Mouse (Mus musculus): ENCODE measurements at regions not wholly inside any gene's neighbourhood (a gene's known extent, or its start where the extent isn't known, plus 50 kb on each side); places are given as distances from the start of the nearest gene placed in this dataset.
A peak's percentile ranks its signal among the peaks of the same experiment; 100 is the strongest.

- Histone ChIP-seq H3K27me3 (ENCODE audit: insufficient read depth, low read length) (no peaks in the 10 kb centered on the region), H3K27ac (no peak overlapping the region), H3K4me1 (ENCODE audit: insufficient read depth, low read length) (no peaks in the 10 kb centered on the region), H3K4me2 (ENCODE audit: low read depth, low read length) (no peak overlapping the region), H3K4me3 (ENCODE audit: low read length) (no peak overlapping the region), H3K9me3 (ENCODE audit: low read length) (no peaks in the 10 kb centered on the region), H3K9ac (replicated peaks; ENCODE audit: low read length) (no peak overlapping the region), H3K36me3 (ENCODE audit: insufficient read depth, low read length) (no peaks in the 10 kb centered on the region)
- TF ChIP-seq CTCF (IDR thresholded peaks at IDR 0.05; ENCODE audit: low read depth) = no peak
- 58% methylated on average over 5 of the region's 5 CpGs for WGBS
- DNase-seq (ENCODE audit: low spot score) = no peak
- ATAC-seq = no peak
Measured at GRCm38 (mm10) chr13:26714056-26714455, 55.9 kb downstream of the Hdgfl1 start.

GRCm38 (mm10) chr13:26699062-26699684 is 70.8 kb downstream of the Hdgfl1 start:
- no peak overlapping the region for H3K4me2 ChIP-seq (ENCODE audit: low read depth, low read length)
- no peaks in the 10 kb centered on the region for H3K9me3 ChIP-seq (ENCODE audit: low read length)
- no peaks in the 10 kb centered on the region for H3K4me1 ChIP-seq (ENCODE audit: insufficient read depth, low read length)
- no peak overlapping the region for H3K27ac ChIP-seq
- no peaks in the 10 kb centered on the region for H3K36me3 ChIP-seq (ENCODE audit: insufficient read depth, low read length)
- H3K4me3 ChIP-seq (ENCODE audit: low read length) = no peak overlapping the region
- no peak for TF ChIP-seq CTCF (IDR thresholded peaks at IDR 0.05; ENCODE audit: low read depth)
- ATAC-seq (peak; percentile 79; the same call in 1 of the 2 replicates), DNase-seq (ENCODE audit: low spot score) (peak; percentile 41)
- no peaks in the 10 kb centered on the region for H3K27me3 ChIP-seq (ENCODE audit: insufficient read depth, low read length)
- H3K9ac ChIP-seq (replicated peaks; ENCODE audit: low read length) = no peak overlapping the region
- WGBS = 23% methylated on average over 4 of the region's 4 CpGs

- no peaks in the 10 kb centered on the region for H3K36me3 ChIP-seq (ENCODE audit: insufficient read depth, low read length)
- no peak overlapping the region for H3K27ac ChIP-seq
- H3K4me2 ChIP-seq (ENCODE audit: low read depth, low read length) = no peak overlapping the region
- H3K9me3 ChIP-seq (ENCODE audit: low read length) = no peaks in the 10 kb centered on the region
- H3K4me3 ChIP-seq (ENCODE audit: low read length) = no peak overlapping the region
- H3K27me3 ChIP-seq (ENCODE audit: insufficient read depth, low read length) = no peaks in the 10 kb centered on the region
- WGBS = 49% methylated on average over 2 of the region's 2 CpGs
- TF ChIP-seq CTCF (IDR thresholded peaks at IDR 0.05; ENCODE audit: low read depth) = no peak
- H3K9ac ChIP-seq (replicated peaks; ENCODE audit: low read length) = no peak overlapping the region
- ATAC-seq (no peak), DNase-seq (ENCODE audit: low spot score) (no peak)
- no peaks in the 10 kb centered on the region for H3K4me1 ChIP-seq (ENCODE audit: insufficient read depth, low read length)
Measured at GRCm38 (mm10) chr13:26659471-26659870, 110.5 kb downstream of the Hdgfl1 start.

DNA sequence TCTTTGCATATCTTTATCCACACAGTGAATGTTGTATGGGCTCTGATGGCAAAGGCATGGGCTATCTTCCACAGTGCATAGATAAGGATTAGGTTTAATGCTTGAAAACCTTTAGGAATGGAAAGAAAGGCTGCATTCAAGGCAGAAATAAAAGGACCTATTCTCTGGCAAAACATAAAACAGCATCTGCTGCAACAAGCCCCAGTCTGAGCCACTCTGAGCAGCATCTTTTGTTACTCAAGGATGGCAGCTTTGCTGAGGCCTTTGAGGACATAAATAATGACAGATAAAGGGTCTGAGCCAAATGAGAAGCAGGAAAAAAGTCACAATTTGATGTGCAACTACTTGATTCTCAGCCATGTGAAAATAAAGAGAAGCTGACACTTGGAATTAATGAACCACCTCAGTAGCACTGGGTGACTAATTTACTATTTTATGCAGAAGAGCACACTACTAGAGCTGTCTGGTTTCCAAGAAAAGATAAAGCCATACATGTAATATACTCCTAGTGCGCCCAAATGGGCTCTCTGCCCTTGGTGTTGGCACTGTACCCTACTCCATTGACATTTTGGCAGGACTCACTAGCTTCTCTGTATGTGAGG is 112.9 kb downstream of the Hdgfl1 start:
- peak overlapping the region; percentile 65; the same call in 1 of the 2 replicates for H3K27ac ChIP-seq
- WGBS = 30% methylated on average over 1 of the region's 1 CpGs
- H3K4me2 ChIP-seq (ENCODE audit: low read depth, low read length) = no peak overlapping the region
- no peaks in the 10 kb centered on the region for H3K36me3 ChIP-seq (ENCODE audit: insufficient read depth, low read length)
- no peaks in the 10 kb centered on the region for H3K27me3 ChIP-seq (ENCODE audit: insufficient read depth, low read length)
- H3K4me1 ChIP-seq (ENCODE audit: insufficient read depth, low read length) = no peaks in the 10 kb centered on the region
- DNase-seq (ENCODE audit: low spot score) = peak; percentile 91
- peak; percentile 98 for ATAC-seq
- no peak overlapping the region for H3K9ac ChIP-seq (replicated peaks; ENCODE audit: low read length)
- no peak for TF ChIP-seq CTCF (IDR thresholded peaks at IDR 0.05; ENCODE audit: low read depth)
- no peak overlapping the region for H3K4me3 ChIP-seq (ENCODE audit: low read length)
- H3K9me3 ChIP-seq (ENCODE audit: low read length) = no peaks in the 10 kb centered on the region
